Comparison of ENCODE assay signal across 18 mouse cellular contexts in the genomic region with DNA sequence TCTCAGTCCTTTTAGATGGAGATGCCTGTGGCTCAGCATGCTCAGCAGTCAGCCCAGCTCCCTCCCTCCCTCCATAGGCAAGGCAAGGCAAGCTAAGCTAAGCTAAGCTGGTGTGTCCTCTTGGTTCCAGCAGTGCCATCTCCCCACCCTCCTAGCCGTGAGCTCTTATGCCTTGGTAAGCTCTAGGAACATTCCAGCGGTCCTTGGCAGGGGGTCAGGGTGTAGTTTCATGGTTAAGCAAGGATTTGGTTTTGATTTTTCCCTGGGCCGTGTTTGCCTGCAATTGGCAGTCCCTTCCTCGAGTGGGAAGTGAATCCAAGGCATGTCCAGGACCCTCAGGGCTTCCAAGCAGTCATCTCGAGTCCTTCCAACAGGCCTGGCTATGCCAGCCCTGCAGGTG. TPM values are rescaled to one million over a fixed set of nuclear protein-coding genes. Genes with fewer than 3 reads are reported as not detected.
"Had no signal": no experiment of that assay in that cellular context is flagged by ENCODE, and none has a peak within 500 bp of the region (broad histone marks: within the 10 kb centered on the region; RNA-seq: fewer than 3 reads in every experiment).

No protein-coding gene starts in this region.

- H3K4me2 ChIP-seq: kidney, embryonic 15.5 days; liver, embryonic 13.5 days; midbrain, embryonic 13.5 days; neural tube, embryonic 13.5 days had no signal

- H3K9ac ChIP-seq: kidney, embryonic 15.5 days; liver, embryonic 13.5 days; midbrain, embryonic 13.5 days; neural tube, embryonic 13.5 days had no signal

- ATAC-seq: midbrain, embryonic 13.5 days; midbrain, embryonic 16.5 days had no signal

- H3K9me3 ChIP-seq: kidney, embryonic 15.5 days; liver, embryonic 13.5 days; megakaryocyte, embryonic 14.5 days; midbrain, embryonic 10.5 days; midbrain, embryonic 13.5 days; neural tube, embryonic 13.5 days had no signal

- H3K27ac ChIP-seq: kidney, embryonic 15.5 days; liver, embryonic 13.5 days; macrophage; midbrain, embryonic 10.5 days; midbrain, embryonic 13.5 days; neural tube, embryonic 13.5 days had no signal

- H3K27me3 ChIP-seq: kidney, embryonic 15.5 days; liver, embryonic 13.5 days; megakaryocyte, embryonic 14.5 days; midbrain, embryonic 13.5 days; neural tube, embryonic 13.5 days had no signal

- H3K4me3 ChIP-seq: kidney, embryonic 15.5 days; liver, embryonic 13.5 days; megakaryocyte, embryonic 14.5 days; midbrain, embryonic 10.5 days; midbrain, embryonic 13.5 days; myocyte; neural tube, embryonic 13.5 days had no signal

- H3K4me1 ChIP-seq: kidney, embryonic 15.5 days; liver, embryonic 13.5 days; midbrain, embryonic 10.5 days; midbrain, embryonic 13.5 days; neural tube, embryonic 13.5 days had no signal

- DNase-seq: kidney, adult 8-10 months; kidney, postnatal 10 days; kidney, postnatal 36 days; liver, embryonic 13.5 days; lung, adult 2 months; retina, postnatal 1 day; thymus, adult 18-20 months; thymus, postnatal 36 days had no signal

RNA-seq across cellular contexts. Expression of gene Mn1, which starts 33.8 kb away (rescaled TPM):
- total RNA-seq: monocyte, adult 5-6 weeks; neutrophil, adult 5-6 weeks had no signal
- polyA plus RNA-seq: macrophage had no signal
